Mouse (Mus musculus) intestine, embryonic 16.5 days (tissue): ENCODE measurements around the gene Syn2. TPM values are rescaled to one million over a fixed set of nuclear protein-coding genes. Genes with fewer than 3 reads are reported as not detected.

Experiments
- ATAC-seq: fragments of 200-750 bp; cut with Nextera tagmentation; 2 replicates; pipeline ENCODE4 v1.8.0; 2017; ENCODE audit warnings: moderate TSS enrichment, moderate library complexity
- H3K27ac ChIP-seq: fragments of 300-500 bp; sonication (generic); 2 replicates; pipeline ENCODE4 v1.5.1; 2014; ENCODE audit warnings: mild to moderate bottlenecking, low read length
- H3K27me3 ChIP-seq: fragments of 300-500 bp; sonication (generic); replicated peaks from 2 replicates; pipeline ENCODE4 v1.6.1; 2014; ENCODE audit warnings: low read length, control low read depth, mixed read lengths; ENCODE audit not compliant: control insufficient read depth, insufficient read depth
- H3K36me3 ChIP-seq: fragments of 300-500 bp; sonication (generic); 2 replicates; pipeline ENCODE4 v1.6.1; 2014; ENCODE audit warnings: low read length, control low read depth; ENCODE audit not compliant: control insufficient read depth, insufficient read depth
- H3K4me1 ChIP-seq: fragments of 300-500 bp; sonication (generic); 2 replicates; pipeline ENCODE4 v1.6.1; 2014; ENCODE audit warnings: low read length, control low read depth, mixed read lengths; ENCODE audit not compliant: control insufficient read depth, insufficient read depth
- H3K4me2 ChIP-seq: fragments of 300-500 bp; sonication (generic); 2 replicates; pipeline ENCODE4 v1.6.1; 2014; ENCODE audit warnings: low read depth, low read length, control low read depth
- H3K4me3 ChIP-seq: fragments of 300-500 bp; sonication (generic); 2 replicates; pipeline ENCODE4 v1.5.1; 2014; ENCODE audit warnings: mild to moderate bottlenecking, low read length
- H3K9ac ChIP-seq: fragments of 300-500 bp; sonication (generic); 2 replicates; pipeline ENCODE4 v1.6.1; 2014; ENCODE audit warnings: low read depth, low read length
- H3K9me3 ChIP-seq: fragments of 300-500 bp; sonication (generic); 2 replicates; pipeline ENCODE4 v1.6.1; 2016; ENCODE audit warnings: low read length, control low read depth; ENCODE audit not compliant: control insufficient read depth
- WGBS: fragments of 180-500 bp; shearing (Covaris S2); extraction: QIAGEN DNeasy Blood & Tissue Kit; methylation state at CpG from one replicate; pipeline ENCODE4 v1.1.7; 2014; 5-methylcytosine and 5-hydroxymethylcytosine counted together
- polyA plus RNA-seq: library from polyadenylated mRNA; unstranded; fragments of >200 nt; fragmentation: Nextera tagmentation; extraction: Ambion mirVana; gene quantifications from 2 replicates; pipeline ENCODE4 v1.2.1, GENCODE M21; 2015

The Syn2 gene
- polyA plus RNA-seq, 1 experiment from 2014 or later = 0.89 TPM

DNA sequence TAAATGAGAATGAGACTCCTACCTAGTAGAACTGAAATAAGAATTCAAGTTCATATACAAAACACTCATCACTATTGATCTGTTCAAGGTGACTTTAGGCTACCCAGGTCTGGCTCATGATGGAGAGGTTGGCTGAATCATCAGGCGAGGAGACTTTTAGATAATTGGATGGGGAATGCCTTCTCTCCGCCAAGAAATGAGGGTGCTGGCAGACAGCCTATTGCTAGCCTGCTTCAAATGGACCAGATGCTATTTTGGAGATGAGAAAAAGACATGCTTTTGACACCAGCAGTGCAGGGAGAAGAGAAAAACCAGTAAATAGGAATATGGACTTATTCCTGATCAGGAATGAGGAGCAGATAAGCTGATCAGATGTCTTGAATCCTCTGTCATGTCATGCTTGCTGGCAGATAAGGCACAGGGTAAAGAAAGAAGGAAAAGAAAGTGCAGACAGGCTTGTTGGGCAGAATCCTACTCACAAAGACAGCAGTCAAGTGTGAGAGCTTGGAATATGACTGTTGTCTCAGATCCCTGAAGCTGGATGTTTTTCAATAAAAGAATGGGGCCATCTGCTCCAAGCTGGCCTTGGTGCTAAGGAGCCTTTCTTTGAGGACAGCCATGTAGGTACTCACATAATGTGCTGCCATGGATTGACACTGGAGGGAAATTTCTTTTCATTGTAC is 9.9 kb upstream of the Syn2 start:
- Histone ChIP-seq H3K27ac (no peak overlapping the region), H3K4me2 (no peak overlapping the region), H3K36me3 (no peaks in the 10 kb centered on the region), H3K4me1 (peaks cover 10% of the 10 kb centered on the region), H3K27me3 (no peaks in the 10 kb centered on the region), H3K9ac (no peak overlapping the region), H3K4me3 (no peak overlapping the region), H3K9me3 (no peaks in the 10 kb centered on the region)
- 53% methylated on average over 2 of the region's 2 CpGs for WGBS
- ATAC-seq = no peak

DNA sequence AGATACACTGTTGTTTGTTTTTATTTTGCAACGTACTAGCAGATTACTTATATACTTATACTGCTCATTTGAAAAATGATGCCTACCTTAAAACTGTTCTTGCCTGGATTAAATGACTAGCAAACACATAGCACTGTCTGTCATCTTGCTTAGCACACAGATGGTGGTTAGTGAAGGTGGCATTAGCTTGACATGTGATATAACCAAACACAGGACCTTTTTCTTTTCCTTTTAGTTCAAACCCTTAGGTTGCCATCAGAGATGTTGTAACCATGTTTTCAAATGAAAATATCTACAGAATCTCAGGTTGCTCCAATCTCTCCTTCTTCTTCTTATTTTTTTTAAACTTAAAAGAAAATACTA is 9.4 kb upstream of the Syn2 start:
- ATAC-seq = no peak
- 67% methylated on average over 1 of the region's 1 CpGs for WGBS
- no peak overlapping the region for H3K4me3 ChIP-seq
- no peaks in the 10 kb centered on the region for H3K9me3 ChIP-seq
- peaks cover 10% of the 10 kb centered on the region for H3K4me1 ChIP-seq
- no peaks in the 10 kb centered on the region for H3K27me3 ChIP-seq
- no peaks in the 10 kb centered on the region for H3K36me3 ChIP-seq
- no peak overlapping the region for H3K9ac ChIP-seq
- H3K4me2 ChIP-seq = no peak overlapping the region
- H3K27ac ChIP-seq = no peak overlapping the region

DNA sequence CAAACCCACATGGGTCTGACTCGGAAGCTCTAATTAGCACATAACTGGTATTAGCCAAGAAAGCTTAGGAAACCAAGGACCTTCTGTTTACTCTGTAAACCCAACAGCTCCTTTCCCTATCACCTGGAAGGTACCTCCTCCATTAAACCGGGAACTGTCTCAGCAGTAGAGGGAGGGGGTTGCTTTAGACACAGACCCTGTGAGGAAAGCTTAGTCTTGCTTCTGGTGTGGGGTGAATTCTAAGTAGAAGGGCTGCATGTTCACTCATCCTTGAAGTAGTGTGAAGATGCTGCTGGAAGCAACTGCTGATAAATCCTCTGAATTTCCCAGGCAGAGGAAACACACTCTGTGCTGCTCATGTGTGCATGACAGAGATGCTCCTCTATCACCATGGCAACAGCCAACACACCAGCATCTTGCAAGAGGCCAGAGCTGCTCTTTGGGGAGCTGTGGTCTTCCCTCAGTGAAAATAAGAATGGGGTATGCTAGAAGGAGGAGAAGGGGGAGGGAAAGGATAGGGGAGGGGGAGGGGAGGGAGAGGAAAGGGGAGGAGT is 8.4 kb upstream of the Syn2 start:
- H3K27me3 ChIP-seq = no peaks in the 10 kb centered on the region
- H3K4me3 ChIP-seq = no peak overlapping the region
- no peak overlapping the region for H3K27ac ChIP-seq
- no peak overlapping the region for H3K9ac ChIP-seq
- H3K4me1 ChIP-seq = peaks cover 10% of the 10 kb centered on the region
- no peak overlapping the region for H3K4me2 ChIP-seq
- no peaks in the 10 kb centered on the region for H3K9me3 ChIP-seq
- 31% methylated on average over 2 of the region's 2 CpGs for WGBS
- ATAC-seq = no peak
- H3K36me3 ChIP-seq = no peaks in the 10 kb centered on the region

DNA sequence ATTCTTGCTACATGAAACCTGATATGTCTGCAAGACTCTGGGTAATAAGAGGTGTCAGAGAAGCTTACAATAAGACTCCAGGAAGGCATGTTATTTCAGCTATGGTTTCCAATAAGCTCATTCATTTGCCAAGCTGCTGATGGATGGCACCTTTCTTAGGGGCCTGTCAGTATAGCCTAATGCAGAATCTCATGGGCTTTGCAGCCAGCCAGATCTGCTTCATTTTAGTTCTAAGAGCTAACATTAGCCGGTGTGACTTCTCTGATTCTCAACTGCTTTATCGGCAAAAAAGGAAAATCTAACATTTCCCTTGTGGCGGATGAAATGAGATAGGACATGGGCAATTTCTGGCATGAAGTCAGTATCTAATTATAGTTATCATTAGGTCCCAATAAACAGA is 7.9 kb upstream of the Syn2 start:
- no peaks in the 10 kb centered on the region for H3K36me3 ChIP-seq
- no peak overlapping the region for H3K4me2 ChIP-seq
- no peak overlapping the region for H3K9ac ChIP-seq
- no peak overlapping the region for H3K27ac ChIP-seq
- no peak overlapping the region for H3K4me3 ChIP-seq
- 52% methylated on average over 3 of the region's 3 CpGs for WGBS
- H3K9me3 ChIP-seq = no peaks in the 10 kb centered on the region
- ATAC-seq = no peak
- peaks cover 10% of the 10 kb centered on the region for H3K4me1 ChIP-seq
- H3K27me3 ChIP-seq = no peaks in the 10 kb centered on the region

DNA sequence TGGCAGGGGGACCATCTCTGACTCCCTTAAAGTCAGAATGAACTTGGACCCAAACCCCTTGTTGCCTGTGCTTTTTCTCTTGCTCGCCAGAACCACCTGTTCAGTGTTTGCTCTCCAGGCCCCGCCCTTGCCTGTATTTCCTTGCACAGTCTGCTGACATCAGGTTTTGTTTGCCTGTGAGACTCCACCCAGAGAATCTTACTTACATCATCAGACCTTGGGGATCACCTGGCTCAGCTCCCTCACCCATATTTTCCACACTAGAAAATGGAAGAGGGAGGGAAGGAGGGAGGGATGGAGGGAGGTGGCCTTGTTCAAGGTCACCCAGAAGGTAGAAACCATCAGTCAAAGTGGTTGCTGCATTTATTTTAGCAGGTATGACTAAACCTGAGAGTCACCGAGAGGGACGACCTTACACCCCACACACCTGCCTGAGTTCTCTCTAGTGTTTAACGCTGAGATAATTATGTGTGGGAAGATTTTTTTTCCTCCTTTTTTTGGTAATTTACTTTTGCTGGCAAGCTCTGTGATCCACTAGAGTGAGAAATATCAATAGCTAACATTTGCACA is 7.4 kb upstream of the Syn2 start:
- Histone ChIP-seq H3K9me3 (no peaks in the 10 kb centered on the region), H3K9ac (no peak overlapping the region), H3K27me3 (no peaks in the 10 kb centered on the region), H3K4me1 (peaks cover 10% of the 10 kb centered on the region), H3K4me3 (no peak overlapping the region), H3K4me2 (no peak overlapping the region), H3K36me3 (no peaks in the 10 kb centered on the region), H3K27ac (no peak overlapping the region)
- peak; percentile 80; the same call in 1 of the 2 replicates for ATAC-seq
- WGBS = 53% methylated on average over 5 of the region's 5 CpGs

DNA sequence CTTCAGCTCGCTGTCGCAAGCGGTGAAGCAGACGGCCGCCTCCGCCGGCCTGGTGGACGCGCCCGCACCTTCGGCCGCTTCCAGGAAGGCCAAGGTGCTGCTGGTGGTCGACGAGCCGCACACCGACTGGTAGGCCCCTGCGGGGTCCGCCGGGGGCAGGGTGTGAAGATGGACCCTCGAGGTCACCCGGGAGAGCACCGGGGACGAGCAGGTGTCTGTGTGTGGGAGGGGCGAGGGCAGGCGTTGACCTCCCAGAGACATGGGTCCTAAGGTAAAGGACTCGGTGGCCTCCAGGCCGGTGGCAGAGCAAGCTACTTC is 589 bp downstream of the Syn2 start:
- Histone ChIP-seq H3K4me3 (peak overlapping the region; percentile 70), H3K36me3 (no peaks in the 10 kb centered on the region), H3K4me2 (peak overlapping the region; percentile 93), H3K27me3 (peaks cover 5% of the 10 kb centered on the region), H3K9me3 (no peaks in the 10 kb centered on the region), H3K9ac (peak overlapping the region; percentile 70), H3K27ac (no peak overlapping the region), H3K4me1 (no peaks in the 10 kb centered on the region)
- WGBS = 2% methylated on average over 27 of the region's 27 CpGs
- ATAC-seq = no peak

DNA sequence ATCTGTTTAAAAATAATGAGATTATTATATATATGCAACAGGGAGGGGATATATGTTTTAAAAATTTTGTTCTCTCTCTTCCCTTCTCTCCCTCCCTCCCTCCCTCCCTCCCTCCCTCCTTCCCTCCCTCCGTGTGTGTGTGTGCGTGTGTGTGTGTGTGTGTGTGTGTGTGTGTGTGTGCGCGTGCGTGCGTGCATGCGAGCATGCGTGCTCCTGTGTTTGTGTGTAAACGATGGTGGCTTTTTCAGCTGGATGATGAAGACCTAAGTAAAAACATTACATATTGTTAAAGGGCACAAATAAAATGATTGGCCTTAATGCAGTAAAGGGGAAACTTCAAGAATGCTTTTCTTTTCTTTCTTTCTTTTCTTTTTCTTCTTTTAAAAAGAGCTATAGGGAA is 1.5 kb downstream of the Syn2 start:
- WGBS = 84% methylated on average over 8 of the region's 9 CpGs
- H3K27me3 ChIP-seq = peaks cover 5% of the 10 kb centered on the region
- no peaks in the 10 kb centered on the region for H3K9me3 ChIP-seq
- H3K4me2 ChIP-seq = no peak overlapping the region
- no peaks in the 10 kb centered on the region for H3K36me3 ChIP-seq
- H3K27ac ChIP-seq = no peak overlapping the region
- no peaks in the 10 kb centered on the region for H3K4me1 ChIP-seq
- no peak overlapping the region for H3K4me3 ChIP-seq
- ATAC-seq = no peak
- H3K9ac ChIP-seq = no peak overlapping the region

DNA sequence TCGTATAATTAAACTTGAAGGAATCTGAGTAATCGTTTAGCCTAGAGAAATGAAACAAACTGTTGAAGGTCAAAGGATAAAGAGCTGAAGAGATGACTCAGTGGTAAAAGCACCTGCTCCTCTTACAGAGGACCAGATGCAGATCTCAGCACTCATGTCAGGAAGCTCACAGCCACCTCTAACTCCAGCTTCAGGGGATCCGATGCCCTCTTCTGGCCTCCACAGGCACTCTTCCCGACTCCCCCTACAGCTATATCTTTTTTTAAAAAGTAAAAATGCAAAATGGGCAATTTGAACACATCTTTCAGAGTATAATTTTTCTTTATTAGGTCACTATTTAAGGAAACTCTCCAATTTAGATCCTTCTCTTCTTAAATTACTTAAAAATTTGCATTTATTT is 6.7 kb downstream of the Syn2 start:
- no peaks in the 10 kb centered on the region for H3K4me1 ChIP-seq
- 54% methylated on average over 4 of the region's 4 CpGs for WGBS

DNA sequence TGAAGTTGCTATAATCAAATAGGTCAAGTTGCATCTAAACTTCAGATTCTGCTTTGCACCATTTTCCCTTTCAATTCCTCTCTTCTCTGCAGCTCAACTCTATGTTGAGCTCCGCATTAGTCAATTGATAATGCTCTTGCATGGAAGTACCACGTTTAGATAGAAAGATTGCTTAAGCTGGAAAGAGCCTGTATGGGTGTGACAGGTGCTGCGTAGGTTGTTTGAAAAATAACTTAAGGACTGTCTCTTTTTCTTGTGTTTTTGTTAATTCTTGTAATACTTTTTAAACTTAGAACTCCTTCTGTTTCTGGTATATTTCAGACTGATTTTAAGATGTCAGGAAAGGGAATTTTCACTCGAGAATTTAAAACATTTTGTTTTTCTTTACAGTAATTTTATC is 26.5 kb downstream of the Syn2 start:
- no peak overlapping the region for H3K4me3 ChIP-seq
- no peaks in the 10 kb centered on the region for H3K27me3 ChIP-seq
- H3K4me1 ChIP-seq = no peaks in the 10 kb centered on the region
- H3K4me2 ChIP-seq = no peak overlapping the region
- H3K9me3 ChIP-seq = no peaks in the 10 kb centered on the region
- H3K9ac ChIP-seq = no peak overlapping the region
- WGBS = 62% methylated on average over 4 of the region's 4 CpGs
- no peak overlapping the region for H3K27ac ChIP-seq
- no peak for ATAC-seq
- H3K36me3 ChIP-seq = no peaks in the 10 kb centered on the region

More for the DNA sequence above, 6.7 kb downstream of the Syn2 start:
- Histone ChIP-seq H3K9me3 (no peaks in the 10 kb centered on the region), H3K27ac (no peak overlapping the region), H3K27me3 (no peaks in the 10 kb centered on the region; the same call in 1 of the 2 replicates), H3K9ac (no peak overlapping the region), H3K4me2 (no peak overlapping the region), H3K4me3 (no peak overlapping the region), H3K36me3 (no peaks in the 10 kb centered on the region)
- ATAC-seq = no peak
